Mouse (Mus musculus) CH12.LX (cell line): ENCODE data around the gene Rin3. TPM values are rescaled to one million over a fixed set of nuclear protein-coding genes. Genes with fewer than 3 reads are reported as not detected.

Experiments
- DNase-seq: peaks from one replicate; pipeline ENCODE4 v3.0.0-alpha.2; 2013; ENCODE audit errors: extremely low read depth
- H3K27ac ChIP-seq: 2 replicates; pipeline ENCODE4 v1.5.1; 2012; ENCODE audit warnings: low read depth, mild to moderate bottlenecking, control low read depth, moderate library complexity; ENCODE audit not compliant: insufficient read depth
- H3K27me3 ChIP-seq: replicated peaks from 2 replicates; pipeline ENCODE3; 2012; ENCODE audit warnings: inconsistent platforms
- H3K36me3 ChIP-seq, 2 experiments: replicated peaks in 1 of 2; 2 replicates each; pipeline versions ENCODE3 to v1.6.1; 2012; ENCODE audit warnings: inconsistent platforms in 1 of 2, low read length in 1 of 2, mild to moderate bottlenecking in 1 of 2, mixed read lengths in 1 of 2, moderate library complexity in 1 of 2; ENCODE audit not compliant: control insufficient read depth in 1 of 2, insufficient read depth in 1 of 2
- H3K4me1 ChIP-seq, 2 experiments: 2 replicates each; pipeline ENCODE4 v1.6.1; 2012; ENCODE audit warnings: inconsistent platforms in 1 of 2, moderate library complexity in 1 of 2; ENCODE audit not compliant: insufficient read depth in 2 of 2, control insufficient read depth in 1 of 2
- H3K4me2 ChIP-seq: 2 replicates; pipeline ENCODE4 v1.6.1; 2012; ENCODE audit warnings: low read depth, mild to moderate bottlenecking, control low read depth; ENCODE audit not compliant: poor library complexity, insufficient read depth, severe bottlenecking
- H3K4me3 ChIP-seq, 3 experiments: fragments of 150-350 bp in 1 of 3; sonication (generic) in 1 of 3; replicated peaks in 1 of 3; 2 replicates each; pipeline versions ENCODE3 to v1.5.1; 2011 to 2012; ENCODE audit warnings: low read depth in 2 of 3, low read length in 2 of 3, mild to moderate bottlenecking in 2 of 3, moderate library complexity in 2 of 3, control low read depth in 1 of 3, improper control_type of control experiment in 1 of 3, inconsistent platforms in 1 of 3, mixed read lengths in 1 of 3; ENCODE audit not compliant: poor library complexity in 1 of 3
- H3K79me2 ChIP-seq: replicated peaks from 2 replicates; pipeline ENCODE4 v1.6.1; 2012; ENCODE audit warnings: mild to moderate bottlenecking, moderate library complexity; ENCODE audit not compliant: control insufficient read depth, poor library complexity, insufficient read depth, severe bottlenecking; ENCODE audit errors: extremely low read depth
- H3K9ac ChIP-seq: 2 replicates; pipeline ENCODE4 v1.6.1; 2012; ENCODE audit warnings: low read depth, mild to moderate bottlenecking, control low read depth, moderate library complexity; ENCODE audit not compliant: insufficient read depth
- H3K9me3 ChIP-seq: replicated peaks from 2 replicates; pipeline ENCODE3; 2012; ENCODE audit warnings: low read length, inconsistent platforms, mixed read lengths
- BHLHE40 ChIP-seq: IDR thresholded peaks from 2 replicates; pipeline ENCODE4 v1.6.1; 2011; ENCODE audit warnings: mild to moderate bottlenecking, low read depth, low read length, improper control_type of control experiment
- E2F4 ChIP-seq: IDR thresholded peaks from 2 replicates; pipeline ENCODE4 v1.6.1; 2011; ENCODE audit warnings: low read depth, low read length, improper control_type of control experiment; ENCODE audit not compliant: insufficient replicate concordance
- EP300 ChIP-seq: IDR thresholded peaks from 2 replicates; pipeline ENCODE4 v1.6.1; 2011; ENCODE audit warnings: low read length, improper control_type of control experiment
- ETS1 ChIP-seq: conservative IDR thresholded peaks from 2 replicates; pipeline ENCODE4 v1.6.1; 2012; ENCODE audit warnings: low read depth, mild to moderate bottlenecking, inconsistent platforms, low read length, improper control_type of control experiment, moderate library complexity
- GABPA ChIP-seq: IDR thresholded peaks from 2 replicates; pipeline ENCODE4 v1.6.1; 2012; ENCODE audit warnings: low read depth, low read length, improper control_type of control experiment, inconsistent platforms; ENCODE audit not compliant: insufficient replicate concordance
- HCFC1 ChIP-seq: IDR thresholded peaks from 2 replicates; pipeline ENCODE4 v1.6.1; 2012; ENCODE audit warnings: low read depth, mild to moderate bottlenecking, inconsistent platforms, low read length, improper control_type of control experiment
- IRF4 ChIP-seq: IDR thresholded peaks from 2 replicates; pipeline ENCODE4 v1.6.1; 2014; ENCODE audit warnings: low read depth, mild to moderate bottlenecking, inconsistent platforms, low read length, improper control_type of control experiment
- JUN ChIP-seq: IDR thresholded peaks from 2 replicates; pipeline ENCODE4 v1.6.1; 2011; ENCODE audit warnings: low read depth, mild to moderate bottlenecking, low read length, improper control_type of control experiment, moderate library complexity; ENCODE audit not compliant: insufficient read depth
- JUND ChIP-seq: conservative IDR thresholded peaks from 2 replicates; pipeline ENCODE4 v1.6.1; 2011; ENCODE audit warnings: low read depth, low read length, improper control_type of control experiment
- MAX ChIP-seq: IDR thresholded peaks from 2 replicates; pipeline ENCODE4 v1.6.1; 2011; ENCODE audit warnings: low read length, improper control_type of control experiment
- MAZ ChIP-seq: IDR thresholded peaks from 2 replicates; pipeline ENCODE4 v1.6.1; 2012; ENCODE audit warnings: low read depth, mild to moderate bottlenecking, inconsistent platforms, low read length, improper control_type of control experiment, moderate library complexity
- MXI1 ChIP-seq: IDR thresholded peaks from 2 replicates; pipeline ENCODE4 v1.6.1; 2011; ENCODE audit warnings: mild to moderate bottlenecking, low read depth, low read length, improper control_type of control experiment
- MYC ChIP-seq: IDR thresholded peaks from 2 replicates; pipeline ENCODE4 v1.6.1; 2011; ENCODE audit warnings: low read depth, mild to moderate bottlenecking, improper control_type of control experiment, low read length
- NELFE ChIP-seq: IDR thresholded peaks from 2 replicates; pipeline ENCODE4 v1.6.1; 2011; ENCODE audit warnings: low read depth, low read length, improper control_type of control experiment
- PAX5 ChIP-seq: IDR thresholded peaks from 2 replicates; pipeline ENCODE4 v1.6.1; 2012; ENCODE audit warnings: low read length, inconsistent platforms, mixed read lengths
- RAD21 ChIP-seq: IDR thresholded peaks from 2 replicates; pipeline ENCODE4 v1.6.1; 2011; ENCODE audit warnings: low read depth, mild to moderate bottlenecking, low read length, improper control_type of control experiment, moderate library complexity
- TBP ChIP-seq: conservative IDR thresholded peaks from 2 replicates; pipeline ENCODE4 v1.6.1; 2011; ENCODE audit warnings: low read depth, low read length, improper control_type of control experiment
- TCF12 ChIP-seq: IDR thresholded peaks from 2 replicates; pipeline ENCODE4 v1.6.1; 2014; ENCODE audit warnings: low read depth, mild to moderate bottlenecking, inconsistent platforms, low read length, improper control_type of control experiment
- USF2 ChIP-seq: conservative IDR thresholded peaks from 2 replicates; pipeline ENCODE4 v1.6.1; 2011; ENCODE audit warnings: low read depth, low read length, improper control_type of control experiment
- ZNF384 ChIP-seq: IDR thresholded peaks from 2 replicates; pipeline ENCODE4 v1.6.1; 2012; ENCODE audit warnings: low read depth, low read length, improper control_type of control experiment, inconsistent platforms
- dilution Hi-C: fragments of 300-500 bp; cut with MboI; formaldehyde crosslinking; loops from 2 replicates; pipeline ENCODE4 v1.14.3; 2020; ENCODE audit warnings: low sequenced_read_pairs; ENCODE audit not compliant: extremely low pct_unique_long_range_greater_than_20kb, extremely low pct_ligation_motif_present
- in situ Hi-C: fragments of 300-500 bp; cut with MboI; formaldehyde crosslinking; loops from 3 replicates; pipeline ENCODE4 v1.14.3; 2019; ENCODE audit warnings: low sequenced_read_pairs, low pct_ligation_motif_present, low pct_unique_long_range_greater_than_20kb, mixed read lengths
- polyA plus RNA-seq: library from polyadenylated mRNA; unstranded; fragments of >175 nt; gene quantifications from 2 replicates; pipeline ENCODE4 v1.2.1, GENCODE M21; 2012; ENCODE audit warnings: low read depth; ENCODE audit not compliant: insufficient read length
- total RNA-seq, 2 experiments: library from RNA; depleted of rRNA; stranded (reverse); fragments of 300-350 nt in 1 of 2; fragments of >200 nt in 1 of 2; gene quantifications; 2 replicates each; pipeline ENCODE4 v1.2.3; 2012 to 2014

Gene Rin3
- total and polyA plus RNA-seq, 3 experiments: 2.4 to 10.0 (median 8.4) TPM

DNA sequence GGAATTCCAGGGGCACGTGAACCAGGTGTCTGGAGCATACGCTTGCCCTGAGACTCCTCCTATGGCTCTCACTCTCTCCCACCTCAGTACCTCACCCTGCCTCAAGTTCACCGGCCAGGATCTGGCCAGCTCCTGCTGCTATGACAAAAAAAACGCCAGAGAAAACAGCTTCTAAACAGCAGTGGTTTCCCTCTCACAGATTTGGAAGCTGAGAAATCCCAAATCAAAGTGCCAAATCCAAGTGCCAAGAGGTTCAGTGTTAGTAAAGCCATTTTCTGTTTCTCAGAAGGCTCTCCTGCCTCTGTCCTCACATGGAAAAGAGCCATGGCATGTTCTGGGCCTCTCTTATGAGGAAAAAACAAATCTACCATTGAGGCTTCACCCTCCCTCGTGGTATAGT, 11.8 kb downstream of the Rin3 start:
- Histone ChIP-seq H3K9me3 (no peaks in the 10 kb centered on the region), H3K27me3 (no peaks in the 10 kb centered on the region), H3K4me2 (no peak overlapping the region), H3K79me2 (no peaks in the 10 kb centered on the region), H3K27ac (no peak overlapping the region), H3K9ac (no peak overlapping the region), H3K4me3 (no peak overlapping the region), H3K36me3 (peaks cover 4 to 27% of the 10 kb centered on the region in 2 experiments), H3K4me1 (peaks cover 29 to 57% of the 10 kb centered on the region in 2 experiments)
- TF ChIP-seq MAZ (no peak), HCFC1 (no peak), TBP (no peak), IRF4 (no peak), ETS1 (no peak), MXI1 (no peak), E2F4 (no peak), RAD21 (no peak)
- no peak for DNase-seq
- dilution Hi-C loops: no loop called here
- in situ Hi-C loops: no loop called here

DNA sequence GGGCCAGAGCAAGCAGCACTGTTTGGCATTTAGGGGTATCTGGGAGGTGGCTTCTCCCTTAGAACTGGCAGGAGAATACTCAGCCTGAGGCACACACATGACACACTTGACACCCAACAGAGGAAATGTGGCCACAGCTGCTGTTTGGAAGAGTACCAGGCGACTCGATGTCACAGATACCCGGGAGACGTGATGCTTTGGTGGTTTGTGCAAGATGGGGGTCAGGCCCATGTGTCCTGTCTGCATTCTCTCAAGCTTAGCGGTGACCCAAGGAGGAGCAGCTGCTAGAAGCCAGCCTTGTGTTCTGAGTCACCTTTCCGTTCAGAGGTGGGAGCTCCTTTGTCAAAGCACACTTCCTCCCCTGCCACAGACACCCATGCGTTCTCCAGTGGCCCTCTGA, 12.4 kb downstream of the Rin3 start:
- Histone ChIP-seq H3K9ac (no peak overlapping the region), H3K27ac (no peak overlapping the region), H3K36me3 (peaks cover 0 to 26% of the 10 kb centered on the region in 2 experiments), H3K27me3 (no peaks in the 10 kb centered on the region), H3K4me1 (peaks cover 31 to 61% of the 10 kb centered on the region in 2 experiments), H3K4me3 (no peak overlapping the region), H3K79me2 (no peaks in the 10 kb centered on the region), H3K4me2 (no peak overlapping the region), H3K9me3 (no peaks in the 10 kb centered on the region)
- TF ChIP-seq TCF12 (peak; percentile 55; the same call in 1 of the 2 replicates), JUN (no peak), MAX (peak; percentile 33; the same call in 1 of the 2 replicates), EP300 (peak; percentile 66), BHLHE40 (peak; percentile 50), IRF4 (peak; percentile 79), JUND (0 out of 2 replicates have a peak, but pooled peaks have one; percentile 39), PAX5 (no peak), ETS1 (peak; percentile 69), TBP (no peak), ZNF384 (no peak), USF2 (no peak), MYC (0 out of 2 replicates have a peak, but pooled peaks have one; percentile 47), GABPA (no peak), NELFE (no peak), E2F4 (no peak)
- dilution Hi-C loops: no loop called here
- in situ Hi-C loops: no loop called here
- DNase-seq: peak; percentile 75
